Mouse (Mus musculus) liver, postnatal 0 days (tissue): ENCODE measurements around the gene Cacnb4. TPM values are rescaled to one million over a fixed set of nuclear protein-coding genes. Genes with fewer than 3 reads are reported as not detected.

Experiments
- ATAC-seq: fragments of 200-750 bp; cut with Nextera tagmentation; 2 replicates; pipeline ENCODE4 v1.8.0; 2017; ENCODE audit warnings: mild to moderate bottlenecking, moderate library complexity
- DNase-seq: peaks from one replicate; pipeline ENCODE4 v3.0.0-alpha.2; 2016
- H3K27ac ChIP-seq: fragments of 300-500 bp; sonication (generic); 2 replicates; pipeline ENCODE4 v1.5.1; 2014; ENCODE audit warnings: antibody characterized with exemption, moderate library complexity, mild to moderate bottlenecking, low read depth
- H3K27me3 ChIP-seq: fragments of 300-500 bp; sonication (generic); 2 replicates; pipeline ENCODE4 v1.6.1; 2014; ENCODE audit warnings: low read length, control low read depth, mixed read lengths; ENCODE audit not compliant: insufficient read depth
- H3K36me3 ChIP-seq: fragments of 300-500 bp; sonication (generic); replicated peaks from 2 replicates; pipeline ENCODE4 v1.6.1; 2014; ENCODE audit warnings: mild to moderate bottlenecking, control low read depth, low read length, moderate library complexity, mixed read lengths; ENCODE audit not compliant: insufficient read depth
- H3K4me1 ChIP-seq: fragments of 300-500 bp; sonication (generic); 2 replicates; pipeline ENCODE4 v1.6.1; 2014; ENCODE audit warnings: antibody characterized with exemption, mild to moderate bottlenecking, control low read depth; ENCODE audit not compliant: insufficient read depth
- H3K4me2 ChIP-seq: fragments of 300-500 bp; sonication (generic); 2 replicates; pipeline ENCODE4 v1.6.1; 2014; ENCODE audit warnings: low read depth, mild to moderate bottlenecking, low read length, moderate library complexity, mixed read lengths
- H3K4me3 ChIP-seq: fragments of 300-500 bp; sonication (generic); 2 replicates; pipeline ENCODE4 v1.5.1; 2014; ENCODE audit warnings: low read depth, low read length
- H3K9ac ChIP-seq: fragments of 300-500 bp; sonication (generic); replicated peaks from 2 replicates; pipeline ENCODE4 v1.6.1; 2014; ENCODE audit warnings: mild to moderate bottlenecking, moderate library complexity
- H3K9me3 ChIP-seq: fragments of 300-500 bp; sonication (generic); 2 replicates; pipeline ENCODE4 v1.6.1; 2016; ENCODE audit warnings: mild to moderate bottlenecking, control low read depth, low read length, mixed read lengths
- CTCF ChIP-seq: sonication (generic); IDR thresholded peaks from 2 replicates; pipeline ENCODE4 v1.5.1; 2016; ENCODE audit warnings: antibody characterized with exemption, low read depth
- EP300 ChIP-seq: IDR thresholded peaks from 2 replicates; pipeline ENCODE4 v1.6.1; 2016; ENCODE audit warnings: antibody characterized with exemption, low read depth, mild to moderate bottlenecking
- WGBS: fragments of 180-500 bp; shearing (Covaris S2); extraction: QIAGEN DNeasy Blood & Tissue Kit; methylation state at CpG from one replicate; pipeline ENCODE4 v1.1.7; 2014; ENCODE audit not compliant: insufficient replicate concordance; 5-methylcytosine and 5-hydroxymethylcytosine counted together
- polyA plus RNA-seq: library from polyadenylated mRNA; unstranded; fragments of >200 nt; fragmentation: Nextera tagmentation; extraction: Ambion mirVana; gene quantifications from 2 replicates; pipeline ENCODE4 v1.2.1, GENCODE M21; 2015

Cacnb4 gene
- polyA plus RNA-seq, 1 experiment from 2014 or later: 0.27 TPM

GRCm38 (mm10) chr2:52557503-52558275 lies 118.9 kb downstream of the Cacnb4 start:
- WGBS: 55% methylated on average over 12 of the region's 12 CpGs
- H3K9ac ChIP-seq: no peak overlapping the region

GRCm38 (mm10) chr2:52556961-52557326 lies 119.7 kb downstream of the Cacnb4 start:
- no peak for ATAC-seq
- H3K9ac ChIP-seq: no peak overlapping the region
- WGBS: 74% methylated on average over 4 of the region's 4 CpGs

More at GRCm38 (mm10) chr2:52557503-52558275, 118.9 kb downstream of the Cacnb4 start:
- no peaks in the 10 kb centered on the region; the same call in 1 of the 2 replicates for H3K4me1 ChIP-seq
- 0 out of 2 replicates have a peak overlapping the region, but pooled peaks have one; percentile 10 for H3K4me2 ChIP-seq
- no peaks in the 10 kb centered on the region; the same call in 1 of the 2 replicates for H3K9me3 ChIP-seq
- H3K4me3 ChIP-seq: no peak overlapping the region
- peak; percentile 26 for DNase-seq
- peak; percentile 94 for ATAC-seq
- TF ChIP-seq EP300 (no peak), CTCF (no peak)
- H3K27me3 ChIP-seq: no peaks in the 10 kb centered on the region
- H3K27ac ChIP-seq: peak overlapping the region; percentile 18; the same call in 1 of the 2 replicates
- H3K36me3 ChIP-seq: no peaks in the 10 kb centered on the region

GRCm38 (mm10) chr2:52556298-52556960 lies 120.2 kb downstream of the Cacnb4 start:
- no peaks in the 10 kb centered on the region for H3K36me3 ChIP-seq
- no peaks in the 10 kb centered on the region for H3K27me3 ChIP-seq
- WGBS: 81% methylated on average over 20 of the region's 20 CpGs
- no peaks in the 10 kb centered on the region; the same call in 1 of the 2 replicates for H3K4me1 ChIP-seq
- no peak overlapping the region for H3K27ac ChIP-seq
- DNase-seq (no peak), ATAC-seq (no peak)
- TF ChIP-seq EP300 (no peak), CTCF (no peak)
- H3K9me3 ChIP-seq: no peaks in the 10 kb centered on the region; the same call in 1 of the 2 replicates
- H3K9ac ChIP-seq: no peak overlapping the region
- no peak overlapping the region for H3K4me2 ChIP-seq
- no peak overlapping the region for H3K4me3 ChIP-seq

More at GRCm38 (mm10) chr2:52556961-52557326, 119.7 kb downstream of the Cacnb4 start:
- peak overlapping the region; percentile 18; the same call in 1 of the 2 replicates for H3K27ac ChIP-seq
- no peak for TF ChIP-seq EP300
- TF ChIP-seq CTCF: no peak
- no peaks in the 10 kb centered on the region; the same call in 1 of the 2 replicates for H3K9me3 ChIP-seq
- no peak overlapping the region for H3K4me3 ChIP-seq
- H3K4me1 ChIP-seq: no peaks in the 10 kb centered on the region; the same call in 1 of the 2 replicates
- no peaks in the 10 kb centered on the region for H3K27me3 ChIP-seq
- no peak overlapping the region for H3K4me2 ChIP-seq
- no peaks in the 10 kb centered on the region for H3K36me3 ChIP-seq
- no peak for DNase-seq

- WGBS: 67% methylated on average over 3 of the region's 3 CpGs
- Histone ChIP-seq H3K4me3 (no peak overlapping the region), H3K27ac (no peak overlapping the region), H3K4me2 (no peak overlapping the region), H3K9ac (no peak overlapping the region), H3K4me1 (no peaks in the 10 kb centered on the region), H3K27me3 (no peaks in the 10 kb centered on the region), H3K36me3 (no peaks in the 10 kb centered on the region), H3K9me3 (no peaks in the 10 kb centered on the region; the same call in 1 of the 2 replicates)
- no peak for TF ChIP-seq EP300
- TF ChIP-seq CTCF: no peak
- ATAC-seq: no peak
- no peak for DNase-seq
Observed at GRCm38 (mm10) chr2:52548401-52548800, 128.2 kb downstream of the Cacnb4 start.

GRCm38 (mm10) chr2:52547331-52547730 lies 129.3 kb downstream of the Cacnb4 start:
- no peak overlapping the region for H3K27ac ChIP-seq
- TF ChIP-seq CTCF: no peak
- TF ChIP-seq EP300: no peak
- H3K27me3 ChIP-seq: no peaks in the 10 kb centered on the region
- H3K9me3 ChIP-seq: no peaks in the 10 kb centered on the region
- H3K9ac ChIP-seq: no peak overlapping the region
- no peaks in the 10 kb centered on the region for H3K4me1 ChIP-seq
- ATAC-seq (no peak), DNase-seq (no peak)
- H3K4me3 ChIP-seq: no peak overlapping the region
- no peak overlapping the region for H3K4me2 ChIP-seq
- 85% methylated on average over 11 of the region's 11 CpGs for WGBS
- H3K36me3 ChIP-seq: no peaks in the 10 kb centered on the region

GRCm38 (mm10) chr2:52544527-52544926 lies 132.1 kb downstream of the Cacnb4 start:
- Histone ChIP-seq H3K4me1 (no peaks in the 10 kb centered on the region), H3K9ac (no peak overlapping the region), H3K9me3 (no peaks in the 10 kb centered on the region), H3K36me3 (no peaks in the 10 kb centered on the region), H3K27ac (no peak overlapping the region), H3K27me3 (no peaks in the 10 kb centered on the region), H3K4me2 (no peak overlapping the region), H3K4me3 (no peak overlapping the region)
- TF ChIP-seq EP300 (no peak), CTCF (no peak)
- WGBS: 74% methylated on average over 2 of the region's 2 CpGs
- DNase-seq: no peak
- no peak for ATAC-seq
